26 mouse cellular contexts compared by ENCODE assay signal in the genomic region with DNA sequence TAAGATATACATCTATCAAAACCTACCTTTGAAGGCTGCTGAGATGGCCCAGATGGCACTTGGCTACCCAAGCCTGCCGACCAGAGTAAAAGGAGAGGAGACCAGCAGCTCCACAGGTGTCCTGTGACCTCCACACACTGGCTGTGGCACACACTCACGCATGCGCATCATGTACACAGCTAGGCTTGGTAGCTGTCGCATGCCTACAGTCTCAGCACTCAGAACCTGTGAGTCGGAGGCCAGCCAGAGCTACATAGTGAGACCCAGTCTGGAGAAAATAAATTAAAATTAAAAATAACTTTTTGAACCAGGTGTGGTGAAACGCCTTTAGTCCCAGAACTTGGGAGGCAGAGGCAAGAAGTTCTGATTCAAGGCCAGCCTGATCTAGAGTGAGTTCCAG. TPM values are rescaled to one million over a fixed set of nuclear protein-coding genes. Genes with fewer than 3 reads are reported as not detected.
DNase-seq lines count a peak whose midpoint lies in the region; ATAC-seq and TF ChIP-seq lines count a peak whose summit lies in the region.
"Had no signal": no experiment of that assay in that cellular context is flagged by ENCODE, and none has a peak within 500 bp of the region (broad histone marks: within the 10 kb centered on the region; RNA-seq: fewer than 3 reads in every experiment).

No protein-coding gene starts in this region.

- H3K36me3 ChIP-seq in heart, adult 2 months (ENCODE audit: control insufficient read depth, insufficient read depth, low read length), result no peaks in the 10 kb centered on the region
- no peaks in the 10 kb centered on the region for H3K36me3 ChIP-seq in liver, postnatal 0 days (replicated peaks; ENCODE audit: insufficient read depth, low read length)
- H3K36me3 ChIP-seq in liver, embryonic 12.5 days, result no peaks in the 10 kb centered on the region
- H3K36me3 ChIP-seq in midbrain, embryonic 11.5 days (ENCODE audit: control insufficient read depth, insufficient read depth, low read length), result peaks cover 6% of the 10 kb centered on the region; the same call in 1 of the 2 replicates
- no peaks in the 10 kb centered on the region for H3K36me3 ChIP-seq in midbrain, embryonic 14.5 days (ENCODE audit: control insufficient read depth, insufficient read depth, low read length)

- no peaks in the 10 kb centered on the region for H3K79me2 ChIP-seq in heart, adult 2 months (replicated peaks; ENCODE audit: control insufficient read depth, insufficient read depth, low read length)

- peak; percentile 85 for DNase-seq in heart, adult 11 months
- no peak for DNase-seq in heart, adult 2 months
- peak; percentile 9 for DNase-seq in liver, postnatal 0 days
- DNase-seq in midbrain, embryonic 11.5 days (ENCODE audit: low spot score, missing footprints), result peak; percentile 68
- DNase-seq in midbrain, embryonic 14.5 days, result no peak
- DNase-seq: adrenal gland, adult 2 months; adrenal gland, adult 8-10 months; adrenal gland, postnatal 10 days; adrenal gland, postnatal 14 days; adrenal gland, postnatal 25 days; adrenal gland, postnatal 36 days; B cell, adult 2 months; cerebellum, adult 11 months; cerebellum, adult 11-12 months; cerebellum, adult 18-20 months had no signal

- H3K27ac ChIP-seq in heart, adult 2 months, result no peak overlapping the region
- no peak overlapping the region for H3K27ac ChIP-seq in liver, postnatal 0 days (ENCODE audit: low read depth)
- no peak overlapping the region for H3K27ac ChIP-seq in liver, embryonic 12.5 days
- H3K27ac ChIP-seq in midbrain, embryonic 11.5 days (ENCODE audit: low read depth, low read length), result no peak overlapping the region
- H3K27ac ChIP-seq in midbrain, embryonic 14.5 days (replicated peaks; ENCODE audit: low read depth, low read length), result no peak overlapping the region

- peaks cover 4% of the 10 kb centered on the region for H3K4me1 ChIP-seq in heart, adult 2 months (ENCODE audit: control insufficient read depth, insufficient read depth, low read length)
- H3K4me1 ChIP-seq in liver, postnatal 0 days (ENCODE audit: insufficient read depth), result peaks cover 18% of the 10 kb centered on the region
- peaks cover 20% of the 10 kb centered on the region for H3K4me1 ChIP-seq in liver, embryonic 12.5 days
- peaks cover 34% of the 10 kb centered on the region for H3K4me1 ChIP-seq in midbrain, embryonic 11.5 days (ENCODE audit: control insufficient read depth, insufficient read depth, low read length)
- peaks cover 20% of the 10 kb centered on the region for H3K4me1 ChIP-seq in midbrain, embryonic 14.5 days (ENCODE audit: control insufficient read depth, insufficient read depth, low read length)

- TF ChIP-seq POLR2A in heart, adult 2 months (IDR thresholded peaks at IDR 0.05; ENCODE audit: insufficient read depth, low read depth, low read length), result no peak

- 86% methylated on average over 6 of the region's 6 CpGs for WGBS in heart, adult 2 months
- WGBS in liver, postnatal 0 days (ENCODE audit: insufficient replicate concordance), result 89% methylated on average over 6 of the region's 6 CpGs
- 73% methylated on average over 6 of the region's 6 CpGs for WGBS in liver, embryonic 12.5 days (ENCODE audit: insufficient replicate concordance)
- WGBS in midbrain, embryonic 11.5 days, result 85% methylated on average over 6 of the region's 6 CpGs
- whole genome bisulfite sequencing in midbrain, embryonic 14.5 days, result 82% methylated on average over 6 of the region's 6 CpGs

- H3K27me3 ChIP-seq in heart, adult 2 months (ENCODE audit: control insufficient read depth, insufficient read depth, low read length), result no peaks in the 10 kb centered on the region
- H3K27me3 ChIP-seq in liver, postnatal 0 days (ENCODE audit: insufficient read depth, low read length), result peaks cover 27% of the 10 kb centered on the region
- peaks cover 51% of the 10 kb centered on the region for H3K27me3 ChIP-seq in liver, embryonic 12.5 days (replicated peaks)
- H3K27me3 ChIP-seq in midbrain, embryonic 11.5 days (ENCODE audit: control insufficient read depth, insufficient read depth, low read length), result no peaks in the 10 kb centered on the region
- no peaks in the 10 kb centered on the region for H3K27me3 ChIP-seq in midbrain, embryonic 14.5 days (ENCODE audit: control insufficient read depth, insufficient read depth, low read length)

- H3K9ac ChIP-seq in heart, adult 2 months (ENCODE audit: low read depth, low read length), result no peak overlapping the region
- H3K9ac ChIP-seq in liver, postnatal 0 days (replicated peaks), result no peak overlapping the region
- no peak overlapping the region for H3K9ac ChIP-seq in liver, embryonic 12.5 days
- H3K9ac ChIP-seq in midbrain, embryonic 11.5 days (ENCODE audit: low read length), result no peak overlapping the region
- H3K9ac ChIP-seq in midbrain, embryonic 14.5 days (replicated peaks; ENCODE audit: low read length), result no peak overlapping the region

- H3K4me2 ChIP-seq in liver, postnatal 0 days (ENCODE audit: low read depth, low read length), result no peak overlapping the region
- H3K4me2 ChIP-seq in liver, embryonic 12.5 days, result no peak overlapping the region
- no peak overlapping the region for H3K4me2 ChIP-seq in midbrain, embryonic 11.5 days
- H3K4me2 ChIP-seq in midbrain, embryonic 14.5 days (ENCODE audit: low read length), result no peak overlapping the region

- no peaks in the 10 kb centered on the region for H3K9me3 ChIP-seq in liver, postnatal 0 days (ENCODE audit: low read length)
- H3K9me3 ChIP-seq in liver, embryonic 12.5 days (replicated peaks), result no peaks in the 10 kb centered on the region
- no peaks in the 10 kb centered on the region for H3K9me3 ChIP-seq in midbrain, embryonic 11.5 days (ENCODE audit: control insufficient read depth, low read length)
- no peaks in the 10 kb centered on the region for H3K9me3 ChIP-seq in midbrain, embryonic 14.5 days (ENCODE audit: control insufficient read depth, low read length)
- H3K9me3 ChIP-seq: G1E had no signal

- H3K4me3 ChIP-seq in heart, adult 2 months, result no peak overlapping the region
- no peak overlapping the region for H3K4me3 ChIP-seq in liver, postnatal 0 days (ENCODE audit: low read depth, low read length)
- no peak overlapping the region for H3K4me3 ChIP-seq in liver, embryonic 12.5 days
- H3K4me3 ChIP-seq in midbrain, embryonic 11.5 days (ENCODE audit: low read depth, low read length), result no peak overlapping the region
- no peak overlapping the region for H3K4me3 ChIP-seq in midbrain, embryonic 14.5 days (replicated peaks; ENCODE audit: low read depth, low read length)

- TF ChIP-seq CTCF in heart, adult 2 months (IDR thresholded peaks at IDR 0.05), result no peak
- no peak for TF ChIP-seq CTCF in liver, postnatal 0 days (IDR thresholded peaks at IDR 0.05; ENCODE audit: low read depth)

- intact Hi-C loops in heart, adult 2 months (cut with DNase I), result no loop called here

- no peak for ATAC-seq in liver, postnatal 0 days
- ATAC-seq in liver, embryonic 12.5 days, result no peak
- no peak for ATAC-seq in midbrain, embryonic 11.5 days (ENCODE audit: low FRiP score)
- no peak for ATAC-seq in midbrain, embryonic 14.5 days (ENCODE audit: low FRiP score, low TSS enrichment)
- ATAC-seq: activated CD4-positive, CD25-positive, alpha-beta regulatory T cell, adult 4 months; CD4-positive, CD25-positive, alpha-beta regulatory T cell, adult 4 months; Patski had no signal

- TF ChIP-seq EP300 in heart, adult 2 months (IDR thresholded peaks at IDR 0.05; ENCODE audit: insufficient read depth, low read depth, low read length), result no peak
- TF ChIP-seq EP300 in liver, postnatal 0 days (IDR thresholded peaks at IDR 0.05; ENCODE audit: low read depth), result no peak

RNA-seq across cellular contexts. Expression of a gene that starts 7.3 kb away (rescaled TPM):
- 1 to 10 TPM; 6.2 to 7.4 TPM for total RNA-seq in heart, adult 2 months (2021)
- polyA plus RNA-seq in heart, adult 2 months (2012; rRNA removed), result 10.2 and 11.2 TPM in 2 replicates
- polyA plus RNA-seq in liver, postnatal 0 days (2015; fragmentation: Nextera tagmentation; extraction: Ambion mirVana), result 1.3 and 1.7 TPM in 2 replicates
- polyA plus RNA-seq in liver, embryonic 12.5 days (2016; fragmentation: Nextera tagmentation; extraction: Ambion mirVana), result 5.9 and 6.2 TPM in 2 replicates
- polyA plus RNA-seq in midbrain, embryonic 11.5 days (2014; fragmentation: Nextera tagmentation; extraction: Ambion mirVana), result 60.3 and 63.9 TPM in 2 replicates
- polyA plus RNA-seq in midbrain, embryonic 14.5 days (2014; fragmentation: Nextera tagmentation; extraction: Ambion mirVana), result 13.0 and 20.8 TPM in 2 replicates
- polyA plus RNA-seq: G1E had no signal

RNA-seq across cellular contexts. Expression of a gene that starts 8.8 kb away (rescaled TPM):
- 1 to 10 TPM; 4.3 to 4.9 TPM for total RNA-seq in heart, adult 2 months (2021)
- polyA plus RNA-seq in heart, adult 2 months (2012; rRNA removed), result 6.8 and 9.4 TPM in 2 replicates
- polyA plus RNA-seq in liver, postnatal 0 days (2015; fragmentation: Nextera tagmentation; extraction: Ambion mirVana), result 5.4 and 6.0 TPM in 2 replicates
- 7.2 and 7.4 TPM in 2 replicates for polyA plus RNA-seq in liver, embryonic 12.5 days (2016; fragmentation: Nextera tagmentation; extraction: Ambion mirVana)
- polyA plus RNA-seq in midbrain, embryonic 11.5 days (2014; fragmentation: Nextera tagmentation; extraction: Ambion mirVana), result 1.4 and 1.5 TPM in 2 replicates
- 0.66 and 1.1 TPM in 2 replicates for polyA plus RNA-seq in midbrain, embryonic 14.5 days (2014; fragmentation: Nextera tagmentation; extraction: Ambion mirVana)

RNA-seq across cellular contexts. Expression of a gene that starts 23.4 kb away (rescaled TPM):
- 10 to 100 TPM; 37.4 TPM for total RNA-seq in heart, adult 2 months (2021)
- 47.0 and 86.7 TPM in 2 replicates for polyA plus RNA-seq in heart, adult 2 months (2012; rRNA removed)
- polyA plus RNA-seq in liver, postnatal 0 days (2015; fragmentation: Nextera tagmentation; extraction: Ambion mirVana), result 19.3 and 22.3 TPM in 2 replicates
- polyA plus RNA-seq in liver, embryonic 12.5 days (2016; fragmentation: Nextera tagmentation; extraction: Ambion mirVana), result 56.7 and 61.5 TPM in 2 replicates
- 96.4 and 102 TPM in 2 replicates for polyA plus RNA-seq in midbrain, embryonic 11.5 days (2014; fragmentation: Nextera tagmentation; extraction: Ambion mirVana)
- polyA plus RNA-seq in midbrain, embryonic 14.5 days (2014; fragmentation: Nextera tagmentation; extraction: Ambion mirVana), result 82.6 and 98.7 TPM in 2 replicates

RNA-seq across cellular contexts. Expression of a gene that starts 26.6 kb away (rescaled TPM):
- not detected for total RNA-seq in heart, adult 2 months (2021)
- polyA plus RNA-seq in heart, adult 2 months (2012; rRNA removed), result 0.20 TPM in 1 of 2 replicates, not detected in the other
- not detected in 2 replicates for polyA plus RNA-seq in liver, postnatal 0 days (2015; fragmentation: Nextera tagmentation; extraction: Ambion mirVana)
- polyA plus RNA-seq in liver, embryonic 12.5 days (2016; fragmentation: Nextera tagmentation; extraction: Ambion mirVana), result not detected in 2 replicates
- polyA plus RNA-seq in midbrain, embryonic 11.5 days (2014; fragmentation: Nextera tagmentation; extraction: Ambion mirVana), result not detected in 2 replicates
- polyA plus RNA-seq in midbrain, embryonic 14.5 days (2014; fragmentation: Nextera tagmentation; extraction: Ambion mirVana), result 0.16 TPM in 1 of 2 replicates, not detected in the other
- total RNA-seq: adrenal gland, adult 18-20 months; adrenal gland, adult 2 months; adrenal gland, adult 8-10 months; adrenal gland, postnatal 10 days; adrenal gland, postnatal 14 days; adrenal gland, postnatal 25 days; adrenal gland, postnatal 36 days; adrenal gland, postnatal 4 days; CH12.LX; G1E; MEL had no signal
- polyA plus RNA-seq: activated CD4-positive, CD25-positive, alpha-beta regulatory T cell, adult 4 months; adrenal gland, adult 2 months; brain, embryonic 14.5 days; C2C12; CD4-positive, CD25-positive, alpha-beta regulatory T cell, adult 4 months; G1E had no signal

RNA-seq across cellular contexts. Expression of a gene that starts 30.7 kb away (rescaled TPM):
- not detected for total RNA-seq in heart, adult 2 months (2021)
- 0.21 TPM in 1 of 2 replicates, not detected in the other for polyA plus RNA-seq in heart, adult 2 months (2012; rRNA removed)
- not detected in 2 replicates for polyA plus RNA-seq in liver, postnatal 0 days (2015; fragmentation: Nextera tagmentation; extraction: Ambion mirVana)
- polyA plus RNA-seq in liver, embryonic 12.5 days (2016; fragmentation: Nextera tagmentation; extraction: Ambion mirVana), result 1.2 TPM in 1 of 2 replicates, not detected in the other
- 0.94 TPM in 1 of 2 replicates, not detected in the other for polyA plus RNA-seq in midbrain, embryonic 11.5 days (2014; fragmentation: Nextera tagmentation; extraction: Ambion mirVana)
- not detected in 2 replicates for polyA plus RNA-seq in midbrain, embryonic 14.5 days (2014; fragmentation: Nextera tagmentation; extraction: Ambion mirVana)
- total RNA-seq: adrenal gland, adult 18-20 months; adrenal gland, adult 2 months; adrenal gland, postnatal 10 days; adrenal gland, postnatal 14 days; adrenal gland, postnatal 36 days; G1E had no signal
- polyA plus RNA-seq: activated CD4-positive, CD25-positive, alpha-beta regulatory T cell, adult 4 months; C2C12; CD4-positive, CD25-positive, alpha-beta regulatory T cell, adult 4 months; G1E had no signal

Comparison
In these comparisons a context has a peak if more than half of its experiments do, and no peak if none do; other contexts are left out.
1. DNase-seq: peak in heart, adult 11 months (single experiment), liver, postnatal 0 days (single experiment) and midbrain, embryonic 11.5 days (single experiment); none in heart, adult 2 months (0 of 2) and midbrain, embryonic 14.5 days (single experiment).